Mouse (Mus musculus): Measurements from ENCODE around the gene Tbc1d9b.

DNA sequence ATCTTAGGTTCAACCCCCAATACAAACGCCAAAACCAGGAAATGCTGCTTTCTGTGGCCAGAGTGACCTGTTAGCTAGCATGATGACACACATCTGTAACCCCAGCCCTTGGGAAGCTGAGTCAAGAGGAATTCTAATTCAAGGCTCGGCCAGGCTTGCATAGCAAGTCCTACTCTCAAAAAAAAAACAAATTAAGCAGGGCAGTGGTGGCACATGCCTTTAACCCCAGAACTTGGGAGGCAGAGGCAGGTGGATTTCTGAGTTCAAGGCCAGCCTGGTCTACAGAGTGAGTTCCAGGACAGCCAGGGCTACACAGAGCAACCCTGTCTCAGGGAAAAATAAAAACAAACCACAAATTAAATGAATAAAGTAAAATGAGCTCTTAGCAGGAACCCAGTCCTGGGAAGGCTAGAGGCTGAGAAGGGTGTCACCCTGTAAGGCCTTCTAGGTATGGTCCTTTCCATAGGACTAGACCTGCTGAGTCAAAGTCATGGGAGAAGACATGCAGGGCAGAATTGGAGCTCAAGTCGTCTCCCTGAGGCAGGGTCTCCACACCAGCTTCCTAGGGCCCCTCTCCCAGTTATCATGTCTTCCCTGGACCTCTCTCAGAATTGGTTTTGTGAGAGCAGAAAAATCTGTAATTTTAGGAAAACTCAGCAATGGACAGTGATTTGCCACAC is 81.0 kb downstream of the Tbc1d9b start:
- no peak for TF ChIP-seq POLR2A (IDR thresholded peaks at IDR 0.05; ENCODE audit: control insufficient read depth, extremely low read depth, insufficient read depth, low read length, poor library complexity)
- no peak for TF ChIP-seq CTCF (IDR thresholded peaks at IDR 0.05; ENCODE audit: borderline replicate concordance, control insufficient read depth, extremely low read depth, insufficient read depth, low read length, poor library complexity)
